Mouse (Mus musculus) gastrocnemius, postnatal 25 days (tissue): ENCODE results near the gene Dthd1. TPM values are rescaled to one million over a fixed set of nuclear protein-coding genes. Genes with fewer than 3 reads are reported as not detected.

Experiments
- DNase-seq: peaks from one replicate; pipeline ENCODE4 v3.0.0; 2022
- long read RNA-seq, 2 experiments: library from polyadenylated mRNA; stranded (forward); transcript quantifications; one replicate each; pipeline ENCODE4 v2.0.0; 2021
- total RNA-seq, 2 experiments: library from RNA; stranded (reverse); gene quantifications; 1 replicate in 1 of 2; 2 replicates in 1 of 2; pipeline ENCODE4 v1.2.3; 2021

Gene Dthd1
- total RNA-seq = not detected
- long read RNA-seq, experiment 1 = 0 reads
- long read RNA-seq, experiment 2 = 0 reads

- no peak for DNase-seq
Observed at GRCm38 (mm10) chr5:62813402-62814071, at the start of gene Dthd1. TSS of gene Dthd1 (plus strand) at chr5:62813823.

GRCm38 (mm10) chr5:62764161-62764560 is 49.5 kb upstream of the Dthd1 start:
- no peak for DNase-seq

- no peak for DNase-seq
Observed at GRCm38 (mm10) chr5:62765459-62765783, 48.2 kb upstream of the Dthd1 start.

GRCm38 (mm10) chr5:62765784-62766701 is 47.6 kb upstream of the Dthd1 start, which contains the start of gene Arap2:
TSS of gene Arap2 (minus strand) at chr5:62766159.
- DNase-seq = peak; percentile 60

GRCm38 (mm10) chr5:62771775-62772599 is 41.6 kb upstream of the Dthd1 start:
- no peak for DNase-seq

DNA sequence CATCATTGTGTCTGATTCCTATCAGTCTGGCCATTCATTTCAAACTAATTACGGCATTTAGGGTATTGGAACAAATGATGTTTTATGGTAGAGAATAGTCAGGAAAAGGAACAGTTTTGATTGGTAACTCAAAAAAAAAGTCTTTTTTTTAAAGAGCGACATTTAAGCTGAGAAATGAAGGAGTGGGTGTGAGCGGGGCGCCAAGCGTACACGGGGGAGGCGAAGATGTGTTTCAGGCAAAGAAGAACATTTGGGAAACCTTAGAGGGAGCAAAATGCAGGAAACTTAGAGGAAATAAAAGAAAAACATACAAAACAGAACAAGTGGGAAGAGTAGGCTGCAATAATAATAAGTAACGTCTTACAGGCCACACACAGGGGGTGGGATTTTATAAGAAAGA is 35.8 kb upstream of the Dthd1 start:
- no peak for DNase-seq

DNA sequence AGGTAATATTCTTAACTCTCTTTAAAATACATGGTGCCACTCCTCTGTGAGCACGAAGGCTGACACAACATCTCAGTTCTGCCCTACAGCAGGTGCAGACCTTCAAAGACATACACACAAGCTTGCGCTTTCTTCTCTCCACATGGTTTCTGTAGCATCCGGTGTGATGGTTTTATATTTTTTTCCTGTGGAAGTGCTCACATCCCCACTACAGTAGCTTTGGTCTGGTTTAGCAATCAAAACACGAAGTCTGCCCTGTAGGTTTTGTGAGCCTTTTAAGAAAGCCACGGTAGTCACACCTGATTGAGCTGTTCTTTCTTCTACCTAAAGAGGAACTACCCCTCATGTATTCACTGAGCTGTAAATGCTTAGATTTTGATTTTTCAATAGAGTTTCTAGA is 34.9 kb upstream of the Dthd1 start:
- no peak for DNase-seq

DNA sequence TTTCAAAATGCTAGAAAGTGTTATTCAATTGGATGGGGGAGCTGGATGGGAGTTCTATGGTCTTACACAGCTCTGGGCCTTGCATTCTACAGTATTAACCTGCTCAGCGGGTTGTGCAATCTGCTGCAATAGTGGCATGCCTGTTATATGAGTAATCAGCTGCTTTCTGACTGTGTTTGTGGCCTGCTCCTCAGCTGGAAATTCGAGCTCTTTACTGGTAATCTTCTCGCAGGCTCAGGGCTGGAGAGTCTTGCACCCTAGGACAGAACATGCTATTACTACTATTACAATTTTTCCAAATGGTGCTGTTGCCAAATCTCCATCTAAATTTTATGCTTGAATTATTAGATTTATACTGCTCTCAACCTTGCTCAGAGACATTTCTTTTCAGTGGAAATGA is 26.8 kb upstream of the Dthd1 start:
- no peak for DNase-seq

DNA sequence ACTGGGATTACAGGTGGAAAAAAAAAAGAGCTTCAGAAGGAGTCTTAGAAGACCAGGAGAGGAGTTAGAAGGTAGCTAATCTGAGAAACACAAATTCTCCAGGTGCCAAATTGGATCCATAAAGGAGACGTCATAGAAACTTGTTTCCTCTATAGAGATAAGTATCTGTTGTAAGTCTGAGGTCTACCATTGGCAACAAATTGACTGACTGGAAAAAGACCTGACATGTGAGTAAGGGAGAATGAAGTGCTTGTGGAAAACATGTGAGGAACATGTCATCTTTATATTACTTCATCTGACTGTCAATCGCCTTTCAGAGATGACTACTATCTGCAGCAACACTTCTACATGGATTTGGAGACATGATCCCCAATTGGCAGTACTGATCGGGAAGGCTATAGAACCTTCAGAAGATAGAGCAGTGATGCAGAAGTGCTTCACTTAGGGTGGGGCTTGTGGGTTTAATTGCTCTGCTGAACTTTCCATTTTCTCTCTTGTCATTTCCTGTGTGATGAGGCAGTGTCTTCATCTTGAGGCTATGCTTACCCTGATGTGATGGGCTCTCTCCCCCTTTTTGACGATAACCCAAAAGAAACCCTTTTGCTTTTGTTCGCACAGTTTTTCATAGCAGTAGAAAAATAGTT is 22.6 kb upstream of the Dthd1 start:
- no peak for DNase-seq

DNA sequence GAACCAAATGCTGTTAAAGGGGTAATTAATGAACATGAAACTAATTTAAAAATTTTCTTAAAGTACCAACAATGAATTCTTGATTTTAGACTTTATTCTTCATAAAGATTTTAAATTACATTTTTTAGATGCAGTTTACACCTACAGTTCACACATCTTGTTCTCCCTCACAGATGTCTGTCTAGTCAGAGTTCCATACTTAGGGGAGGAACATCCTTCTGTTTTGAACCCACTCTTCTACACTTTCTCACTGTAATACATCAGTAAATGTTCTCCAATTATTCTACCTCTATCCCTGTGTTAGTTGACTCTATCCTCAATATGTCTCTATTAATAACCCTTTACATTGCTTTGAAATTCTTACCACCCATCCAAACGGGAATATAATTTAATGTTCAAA is 20.8 kb upstream of the Dthd1 start:
- no peak for DNase-seq

DNA sequence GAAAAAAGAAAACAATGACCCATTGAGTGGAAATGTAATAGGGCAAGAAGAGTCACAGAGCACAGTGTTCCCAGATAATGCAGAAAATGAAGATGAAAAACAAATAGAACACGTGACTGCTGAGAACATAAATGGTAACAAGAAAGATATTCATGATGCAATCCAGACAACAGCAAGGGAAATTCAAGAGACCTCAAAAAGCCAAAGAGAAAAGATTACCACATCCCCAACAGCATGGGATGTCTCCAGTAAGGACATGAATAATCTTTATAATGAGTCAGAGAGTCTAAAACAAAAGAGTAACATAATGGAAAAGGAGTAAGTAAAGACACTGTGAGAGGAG is 420 bp downstream of the Dthd1 start:
- no peak for DNase-seq

DNA sequence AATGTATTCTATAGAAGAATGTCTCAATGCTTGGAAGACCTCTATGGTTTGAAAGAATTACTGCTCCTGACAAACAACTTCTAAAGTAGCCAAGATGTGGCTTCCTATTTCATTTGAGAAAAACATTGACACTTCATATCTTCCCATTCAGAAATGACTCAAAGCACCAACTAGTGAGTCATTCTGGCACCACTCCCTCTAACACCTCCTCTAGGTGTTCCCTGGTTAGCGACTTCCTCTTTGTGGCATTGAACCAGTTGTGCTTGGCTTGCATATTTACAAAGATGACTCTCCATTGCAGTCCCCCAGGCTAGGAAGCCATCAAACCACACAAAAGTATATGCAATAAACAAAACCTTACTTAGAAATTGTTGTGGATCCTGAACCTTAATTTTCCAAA is 2.1 kb downstream of the Dthd1 start:
- no peak for DNase-seq

DNA sequence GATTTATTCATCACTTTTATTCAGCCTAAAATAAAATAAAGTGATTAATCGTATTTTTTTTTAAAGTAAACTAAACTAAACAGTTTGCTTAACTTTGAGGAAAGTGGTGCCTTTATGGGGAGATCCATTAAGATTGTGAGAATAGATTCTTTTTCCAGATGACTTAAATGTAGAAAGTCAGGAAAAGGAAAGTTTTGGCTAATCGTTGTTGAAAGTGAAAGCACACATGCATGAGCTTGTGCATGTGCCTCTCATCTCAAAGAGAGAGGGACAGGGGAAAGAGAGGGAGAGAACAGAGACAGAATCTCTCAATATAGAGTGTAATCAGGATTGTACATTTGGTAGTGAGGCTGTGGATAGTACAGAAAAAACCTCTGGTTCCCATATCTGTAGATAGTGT is 5.9 kb downstream of the Dthd1 start:
- no peak for DNase-seq

- DNase-seq = no peak
Observed at GRCm38 (mm10) chr5:62820363-62821271, 7.0 kb downstream of the Dthd1 start.

DNA sequence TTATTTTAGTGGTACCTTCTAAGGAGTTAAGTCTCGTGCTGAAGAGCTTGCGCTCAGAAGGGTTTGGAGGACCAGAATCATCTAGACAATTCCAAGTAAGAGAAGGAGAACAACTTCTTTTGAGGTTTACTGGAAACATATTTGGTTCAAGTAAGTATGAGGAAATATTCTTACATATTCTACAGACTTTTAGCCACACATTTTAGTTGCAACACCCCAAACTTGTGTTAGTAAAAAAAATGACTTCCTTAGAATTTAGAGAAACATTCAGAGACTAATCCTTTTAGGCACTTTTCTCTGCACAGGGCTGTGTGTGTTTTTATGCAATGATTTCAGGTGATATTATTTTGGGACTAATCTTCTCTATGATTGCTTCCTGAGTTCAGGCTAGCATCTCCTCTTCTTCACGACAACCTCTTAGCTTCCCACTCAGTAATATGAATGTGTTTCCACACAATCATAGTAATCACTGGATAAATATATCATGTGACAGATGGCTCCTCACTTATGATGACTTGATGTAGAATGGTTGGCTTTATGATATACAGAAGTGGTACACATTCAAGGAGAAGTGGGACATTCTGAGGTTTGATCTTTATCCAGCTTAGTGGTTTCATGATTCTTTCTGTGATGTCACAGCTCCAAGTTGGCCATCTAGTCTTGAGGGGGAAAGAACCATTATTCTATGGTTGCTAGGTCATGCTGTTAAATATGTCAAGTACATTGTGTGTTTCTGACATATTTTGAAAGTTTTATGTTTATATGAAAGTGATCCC is 29.5 kb downstream of the Dthd1 start:
- DNase-seq = no peak

- no peak for DNase-seq
Observed at GRCm38 (mm10) chr5:62846571-62847131, 33.0 kb downstream of the Dthd1 start.

GRCm38 (mm10) chr5:62851337-62851736 is 37.7 kb downstream of the Dthd1 start:
- no peak for DNase-seq

GRCm38 (mm10) chr5:62854361-62854844 is 40.8 kb downstream of the Dthd1 start:
- no peak for DNase-seq

- no peak for DNase-seq
Observed at GRCm38 (mm10) chr5:62857502-62857901, 43.9 kb downstream of the Dthd1 start.

- DNase-seq = no peak
Observed at GRCm38 (mm10) chr5:62858282-62858681, 44.7 kb downstream of the Dthd1 start.
